Mouse (Mus musculus) megakaryocyte, embryonic 14.5 days (primary cell): ENCODE data around the gene Gbe1.

Source experiments
- FLI1 ChIP-seq: IDR thresholded peaks from 2 replicates; pipeline ENCODE4 v1.6.1; 2012; ENCODE audit warnings: low read length, inconsistent platforms, mixed read lengths
- GATA1 ChIP-seq: IDR thresholded peaks from 3 replicates; pipeline ENCODE4 v1.6.1; 2012; ENCODE audit warnings: mixed read lengths, low read length, inconsistent platforms, borderline replicate concordance

DNA sequence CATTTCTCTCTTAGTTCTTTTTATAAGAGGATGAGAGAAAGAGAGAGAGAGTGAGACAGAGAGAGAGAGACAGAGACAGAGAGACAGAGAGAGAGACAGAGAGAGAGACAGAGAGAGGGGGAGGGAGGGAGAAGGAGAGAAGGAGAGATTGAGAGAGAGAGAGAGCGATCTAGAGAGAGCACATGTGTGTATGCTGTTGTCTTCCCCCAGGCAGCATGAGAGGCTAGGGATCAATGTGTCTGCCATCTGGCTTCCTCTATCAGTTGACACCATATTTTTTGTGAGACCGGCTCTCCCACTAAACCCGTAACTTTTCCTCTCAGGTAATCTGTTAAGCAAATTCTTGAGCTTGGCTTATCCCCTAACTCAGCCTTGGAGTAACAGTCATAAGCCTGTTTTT is 304.4 kb downstream of the Gbe1 start:
- TF ChIP-seq GATA1 (no peak), FLI1 (no peak)
